Comparison of ENCODE assay signal across 25 mouse cellular contexts in genomic region chr5:40116849-40117248, GRCm38 (mm10).
"Had no signal": no experiment of that assay in that cellular context is flagged by ENCODE, and none has a peak within 500 bp of the region (broad histone marks: within the 10 kb centered on the region; RNA-seq: fewer than 3 reads in every experiment).

No protein-coding gene starts in this region.

- ATAC-seq: hindbrain, embryonic 16.5 days; inflammation-experienced regulatory T-cells, adult 6 months; liver, embryonic 12.5 days had no signal

- H3K4me3 ChIP-seq: gastrocnemius, adult 2 months; heart, embryonic 10.5 days; heart, embryonic 12.5 days; hindbrain, embryonic 10.5 days; hindbrain, embryonic 12.5 days; kidney, embryonic 15.5 days; layer of hippocampus, adult 2 months; limb, embryonic 13.5 days; limb, embryonic 15.5 days; liver, embryonic 12.5 days had no signal

- H3K9ac ChIP-seq: heart, embryonic 12.5 days; hindbrain, embryonic 12.5 days; hindbrain, embryonic 14.5 days; kidney, embryonic 15.5 days; limb, embryonic 13.5 days; limb, embryonic 15.5 days; liver, embryonic 12.5 days had no signal

- H3K9me3 ChIP-seq: heart, embryonic 10.5 days; heart, embryonic 12.5 days; hindbrain, embryonic 10.5 days; hindbrain, embryonic 12.5 days; kidney, embryonic 15.5 days; limb, embryonic 13.5 days; limb, embryonic 15.5 days; liver, embryonic 12.5 days had no signal

- H3K27ac ChIP-seq: gastrocnemius, adult 2 months; heart, embryonic 10.5 days; hindbrain, embryonic 10.5 days; hindbrain, embryonic 12.5 days; hindbrain, embryonic 14.5 days; kidney, embryonic 15.5 days; kidney, postnatal 0 days; layer of hippocampus, adult 2 months; limb, embryonic 13.5 days; limb, embryonic 15.5 days; liver, embryonic 12.5 days had no signal

- DNase-seq: gastrocnemius, adult 2 months; gastrocnemius, postnatal 10 days; gastrocnemius, postnatal 25 days; heart, adult 18-20 months; heart, postnatal 10 days; heart, postnatal 4 days; kidney, adult 18-20 months; kidney, adult 8-10 months; kidney, postnatal 14 days; kidney, postnatal 36 days; layer of hippocampus, postnatal 36 days; left cerebral cortex, postnatal 4 days had no signal

- H3K36me3 ChIP-seq: heart, embryonic 10.5 days; heart, embryonic 12.5 days; hindbrain, embryonic 10.5 days; hindbrain, embryonic 12.5 days; kidney, embryonic 15.5 days; limb, embryonic 13.5 days; limb, embryonic 15.5 days; liver, embryonic 12.5 days had no signal

- H3K27me3 ChIP-seq: heart, embryonic 12.5 days; hindbrain, embryonic 12.5 days; kidney, embryonic 15.5 days; limb, embryonic 13.5 days; limb, embryonic 15.5 days; liver, embryonic 12.5 days had no signal

- H3K4me2 ChIP-seq: heart, embryonic 12.5 days; hindbrain, embryonic 12.5 days; hindbrain, embryonic 14.5 days; kidney, embryonic 15.5 days; limb, embryonic 13.5 days; limb, embryonic 15.5 days; liver, embryonic 12.5 days had no signal

- H3K4me1 ChIP-seq: heart, embryonic 10.5 days; heart, embryonic 12.5 days; hindbrain, embryonic 10.5 days; hindbrain, embryonic 12.5 days; kidney, embryonic 15.5 days; limb, embryonic 13.5 days; limb, embryonic 15.5 days; liver, embryonic 12.5 days had no signal
